Mouse (Mus musculus) small intestine, adult 2 months (tissue): ENCODE results near the gene Rcbtb2.

Experiments
- CTCF ChIP-seq: fragments of 200-500 bp; IDR thresholded peaks from 2 replicates; pipeline ENCODE4 v1.5.1; 2012; ENCODE audit warnings: low read depth, mild to moderate bottlenecking, control low read depth, inconsistent platforms, low read length, moderate library complexity, mixed read lengths; ENCODE audit not compliant: insufficient replicate concordance, insufficient read length; ENCODE audit errors: extremely low read depth
- POLR2A ChIP-seq: fragments of 200-500 bp; IDR thresholded peaks from 2 replicates; pipeline ENCODE4 v1.6.1; 2012; ENCODE audit warnings: low read depth, mild to moderate bottlenecking, control low read depth, inconsistent platforms, low read length, moderate library complexity

- TF ChIP-seq POLR2A = no peak
- TF ChIP-seq CTCF = no peak
Observed at GRCm38 (mm10) chr14:73105407-73106185, 17.2 kb upstream of the Rcbtb2 start.
